Mouse (Mus musculus): ENCODE data around the gene Arrb2. TPM values are rescaled to one million over a fixed set of nuclear protein-coding genes. Genes with fewer than 3 reads are reported as not detected.
"Not testable (repeated sequence)": the region's sequence is repeated elsewhere in the genome, so short reads cannot be mapped to it uniquely, and the experiment has no call there.

The Arrb2 gene
- polyA plus RNA-seq, 1 experiment from 2014 or later = 10.7 TPM

DNA sequence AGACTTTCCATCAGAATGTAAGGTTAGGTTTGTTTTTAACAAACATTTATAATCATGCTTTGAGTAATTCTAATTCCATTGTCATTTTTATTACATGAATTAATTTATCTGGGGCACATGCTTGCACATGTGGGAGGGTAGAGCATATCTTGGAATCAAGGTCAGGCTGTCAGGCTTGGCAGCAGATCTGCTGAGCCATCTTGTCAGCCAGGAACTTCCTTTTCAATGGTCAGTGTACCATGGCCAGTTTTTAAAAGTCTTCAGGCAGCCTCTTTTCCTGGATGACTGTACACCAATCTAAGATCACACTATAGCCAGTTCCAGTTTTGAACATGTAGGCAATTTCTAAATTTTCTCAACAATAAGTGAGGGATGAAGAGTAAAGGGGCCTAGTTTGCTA lies 40.3 kb downstream of the Arrb2 start:
- no peak overlapping the region for H3K27ac ChIP-seq (ENCODE audit: low read length)

DNA sequence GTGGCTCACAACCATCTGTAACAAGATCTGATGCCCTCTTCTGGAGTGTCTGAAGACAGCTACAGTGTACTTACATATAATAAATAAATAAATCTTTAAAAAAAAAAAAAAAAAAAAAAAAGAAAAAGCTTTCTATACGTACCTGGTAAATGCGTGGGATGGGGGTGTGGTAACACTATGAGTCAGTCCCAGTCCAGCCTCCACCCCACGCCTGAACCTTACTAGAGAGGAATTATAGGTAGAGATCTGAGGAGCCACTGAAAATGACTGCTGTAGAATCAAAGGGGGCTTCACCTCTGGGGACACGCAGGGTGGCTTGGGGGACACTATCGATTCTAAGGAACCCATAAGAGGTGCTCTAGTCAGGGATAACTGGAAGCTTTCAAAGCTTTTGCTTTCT lies 40.9 kb downstream of the Arrb2 start:
- H3K4me2 ChIP-seq (ENCODE audit: low read depth, low read length); H3K27me3 ChIP-seq (replicated peaks; ENCODE audit: control insufficient read depth, insufficient read depth, low read length); ATAC-seq; H3K27ac ChIP-seq (ENCODE audit: low read length); H3K4me3 ChIP-seq (ENCODE audit: low read length); H3K36me3 ChIP-seq (ENCODE audit: control insufficient read depth, insufficient read depth, low read length); H3K9me3 ChIP-seq (ENCODE audit: control insufficient read depth, low read length); H3K9ac ChIP-seq (ENCODE audit: low read depth, low read length): not testable (repeated sequence)
- WGBS = 82% methylated on average over 5 of the region's 5 CpGs
- H3K4me1 ChIP-seq (ENCODE audit: control insufficient read depth, insufficient read depth, low read length) = peaks cover 18% of the 10 kb centered on the region

More for the DNA sequence above, 40.3 kb downstream of the Arrb2 start:
- H3K4me3 ChIP-seq (ENCODE audit: low read length) = no peak overlapping the region
- H3K27me3 ChIP-seq (replicated peaks; ENCODE audit: control insufficient read depth, insufficient read depth, low read length) = no peaks in the 10 kb centered on the region
- H3K9ac ChIP-seq (ENCODE audit: low read depth, low read length) = no peak overlapping the region
- H3K4me2 ChIP-seq (ENCODE audit: low read depth, low read length) = no peak overlapping the region
- no peaks in the 10 kb centered on the region for H3K9me3 ChIP-seq (ENCODE audit: control insufficient read depth, low read length)
- no peak for ATAC-seq
- no peaks in the 10 kb centered on the region for H3K36me3 ChIP-seq (ENCODE audit: control insufficient read depth, insufficient read depth, low read length)
- H3K4me1 ChIP-seq (ENCODE audit: control insufficient read depth, insufficient read depth, low read length) = peaks cover 18% of the 10 kb centered on the region

- no peak overlapping the region for H3K9ac ChIP-seq (ENCODE audit: low read depth, low read length)
- no peaks in the 10 kb centered on the region for H3K9me3 ChIP-seq (ENCODE audit: control insufficient read depth, low read length)
- H3K36me3 ChIP-seq (ENCODE audit: control insufficient read depth, insufficient read depth, low read length) = no peaks in the 10 kb centered on the region
- H3K4me1 ChIP-seq (ENCODE audit: control insufficient read depth, insufficient read depth, low read length) = peaks cover 12% of the 10 kb centered on the region
- 53% methylated on average over 12 of the region's 12 CpGs for WGBS
- peak overlapping the region; percentile 35; the same call in 1 of the 2 replicates for H3K4me2 ChIP-seq (ENCODE audit: low read depth, low read length)
- peak overlapping the region; percentile 78 for H3K27ac ChIP-seq (ENCODE audit: low read length)
- H3K27me3 ChIP-seq (replicated peaks; ENCODE audit: control insufficient read depth, insufficient read depth, low read length) = no peaks in the 10 kb centered on the region
- H3K4me3 ChIP-seq (ENCODE audit: low read length) = no peak overlapping the region
- ATAC-seq = peak; percentile 82
These were observed 42.6 kb downstream of the Arrb2 start for GRCm38 (mm10) chr11:70474872-70475534.

DNA sequence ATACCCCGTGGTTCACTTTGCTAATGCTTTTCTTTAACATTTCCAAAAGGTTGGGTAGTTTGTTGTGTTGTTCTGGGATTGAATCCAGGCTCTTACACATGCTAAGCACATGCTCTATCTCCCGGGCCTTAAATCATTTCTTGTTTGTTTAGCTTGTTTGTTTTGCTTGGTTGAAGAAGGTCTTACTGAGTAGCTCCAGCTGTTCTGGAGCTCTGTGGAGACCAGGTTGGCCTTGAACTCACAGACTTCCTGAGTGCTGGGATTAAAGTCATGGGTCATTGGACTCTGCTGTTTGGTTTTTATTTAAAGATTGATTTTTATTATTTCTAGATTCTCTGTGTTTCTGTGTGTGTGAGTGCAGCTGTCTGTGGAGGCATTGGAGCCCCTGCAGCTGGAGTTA lies 53.1 kb downstream of the Arrb2 start:
- Histone ChIP-seq H3K4me1 (ENCODE audit: control insufficient read depth, insufficient read depth, low read length) (no peaks in the 10 kb centered on the region), H3K9me3 (ENCODE audit: control insufficient read depth, low read length) (no peaks in the 10 kb centered on the region), H3K27ac (ENCODE audit: low read length) (no peak overlapping the region), H3K27me3 (replicated peaks; ENCODE audit: control insufficient read depth, insufficient read depth, low read length) (no peaks in the 10 kb centered on the region), H3K36me3 (ENCODE audit: control insufficient read depth, insufficient read depth, low read length) (no peaks in the 10 kb centered on the region), H3K4me2 (ENCODE audit: low read depth, low read length) (no peak overlapping the region), H3K9ac (ENCODE audit: low read depth, low read length) (no peak overlapping the region), H3K4me3 (ENCODE audit: low read length) (no peak overlapping the region)
- ATAC-seq = no peak
- WGBS = 42% methylated on average over 2 of the region's 2 CpGs

DNA sequence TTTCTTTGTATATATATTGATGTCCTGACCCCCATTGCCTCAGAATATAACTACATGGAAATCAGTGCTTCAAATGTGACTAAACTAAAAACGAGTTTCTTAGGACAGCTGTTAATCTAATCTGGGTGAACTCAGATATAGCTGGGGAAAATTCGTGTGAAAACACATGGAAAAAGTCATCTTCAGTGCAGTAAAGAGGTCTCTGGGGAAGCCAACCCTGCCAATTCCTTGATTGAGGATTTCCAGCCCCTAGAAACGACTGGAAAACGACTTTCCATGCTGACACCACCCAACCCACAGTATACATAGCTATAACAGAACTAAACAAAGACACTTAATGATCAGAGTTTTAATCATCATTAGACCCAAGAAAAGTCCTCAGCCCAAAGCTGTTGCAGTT lies 55.4 kb downstream of the Arrb2 start:
- no peak overlapping the region for H3K4me3 ChIP-seq (ENCODE audit: low read length)
- no peak overlapping the region for H3K27ac ChIP-seq (ENCODE audit: low read length)
- no peaks in the 10 kb centered on the region for H3K36me3 ChIP-seq (ENCODE audit: control insufficient read depth, insufficient read depth, low read length)
- H3K27me3 ChIP-seq (replicated peaks; ENCODE audit: control insufficient read depth, insufficient read depth, low read length) = no peaks in the 10 kb centered on the region
- no peak overlapping the region for H3K9ac ChIP-seq (ENCODE audit: low read depth, low read length)
- WGBS = 50% methylated on average over 4 of the region's 4 CpGs
- no peak for ATAC-seq
- no peaks in the 10 kb centered on the region for H3K9me3 ChIP-seq (ENCODE audit: control insufficient read depth, low read length)
- no peaks in the 10 kb centered on the region for H3K4me1 ChIP-seq (ENCODE audit: control insufficient read depth, insufficient read depth, low read length)
- no peak overlapping the region for H3K4me2 ChIP-seq (ENCODE audit: low read depth, low read length)

DNA sequence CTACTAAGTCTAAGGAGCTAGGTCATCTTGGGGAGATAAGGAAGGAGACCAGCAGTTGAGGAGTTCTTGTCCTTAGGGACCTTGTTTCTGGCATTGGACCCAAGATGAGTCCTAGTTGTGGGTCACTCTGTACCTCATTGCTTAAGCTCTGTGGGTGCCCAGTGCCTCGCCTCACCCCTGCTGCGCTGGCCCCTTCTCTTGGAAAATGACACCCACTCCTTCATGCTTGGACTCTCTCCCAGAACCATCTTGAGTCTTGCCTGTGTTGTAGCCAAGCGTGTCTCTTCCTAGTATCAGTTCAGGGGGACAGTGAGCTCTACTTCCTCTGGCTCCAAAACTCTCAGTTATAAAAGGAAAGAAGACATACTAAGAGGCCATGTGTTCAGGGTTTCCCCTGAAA lies 56.7 kb downstream of the Arrb2 start:
- H3K9ac ChIP-seq (ENCODE audit: low read depth, low read length) = no peak overlapping the region
- no peak overlapping the region for H3K27ac ChIP-seq (ENCODE audit: low read length)
- 86% methylated on average over 3 of the region's 3 CpGs for WGBS
- no peaks in the 10 kb centered on the region for H3K9me3 ChIP-seq (ENCODE audit: control insufficient read depth, low read length)
- H3K36me3 ChIP-seq (ENCODE audit: control insufficient read depth, insufficient read depth, low read length) = no peaks in the 10 kb centered on the region
- no peak overlapping the region for H3K4me2 ChIP-seq (ENCODE audit: low read depth, low read length)
- H3K4me1 ChIP-seq (ENCODE audit: control insufficient read depth, insufficient read depth, low read length) = no peaks in the 10 kb centered on the region
- H3K27me3 ChIP-seq (replicated peaks; ENCODE audit: control insufficient read depth, insufficient read depth, low read length) = no peaks in the 10 kb centered on the region
- H3K4me3 ChIP-seq (ENCODE audit: low read length) = no peak overlapping the region
- ATAC-seq = no peak

GRCm38 (mm10) chr11:70489684-70490083 lies 57.2 kb downstream of the Arrb2 start:
- H3K9me3 ChIP-seq (ENCODE audit: control insufficient read depth, low read length) = no peaks in the 10 kb centered on the region

More at GRCm38 (mm10) chr11:70489684-70490083, 57.2 kb downstream of the Arrb2 start:
- no peak overlapping the region for H3K4me2 ChIP-seq (ENCODE audit: low read depth, low read length)
- H3K27ac ChIP-seq (ENCODE audit: low read length) = no peak overlapping the region
- no peaks in the 10 kb centered on the region for H3K27me3 ChIP-seq (replicated peaks; ENCODE audit: control insufficient read depth, insufficient read depth, low read length)
- 89% methylated on average over 6 of the region's 6 CpGs for WGBS
- H3K4me3 ChIP-seq (ENCODE audit: low read length) = no peak overlapping the region
- no peak for ATAC-seq
- no peaks in the 10 kb centered on the region for H3K36me3 ChIP-seq (ENCODE audit: control insufficient read depth, insufficient read depth, low read length)
- H3K4me1 ChIP-seq (ENCODE audit: control insufficient read depth, insufficient read depth, low read length) = no peaks in the 10 kb centered on the region
- H3K9ac ChIP-seq (ENCODE audit: low read depth, low read length) = no peak overlapping the region

Small RNA genes lying within 50 kb of the gene (microRNA-seq; reads per million reads assigned to microRNA genes)
- not detected for gene Mir7115

Other genes with a start within 250 kb of the Arrb2 start
- gene Slc16a11, start 219.9 kb upstream of the Arrb2 start, polyA plus RNA-seq (2015; fragmentation: Nextera tagmentation; extraction: Ambion mirVana) = 2.7 TPM in 2 replicates
- gene Slc16a13, start 211.6 kb upstream of the Arrb2 start, polyA plus RNA-seq (2015; fragmentation: Nextera tagmentation; extraction: Ambion mirVana) = 15.9 and 18.0 TPM in 2 replicates
- 10.3 and 10.4 TPM in 2 replicates for gene Bcl6b, start 202.8 kb upstream of the Arrb2 start, polyA plus RNA-seq (2015; fragmentation: Nextera tagmentation; extraction: Ambion mirVana)
- gene 0610010K14Rik, start 194.7 kb upstream of the Arrb2 start, polyA plus RNA-seq (2015; fragmentation: Nextera tagmentation; extraction: Ambion mirVana) = 118 and 129 TPM in 2 replicates
- gene Gm21988, start 192.8 kb upstream of the Arrb2 start, polyA plus RNA-seq (2015; fragmentation: Nextera tagmentation; extraction: Ambion mirVana) = 9.9 and 10.7 TPM in 2 replicates
- 269 and 308 TPM in 2 replicates for gene Rnasek, start 192.8 kb upstream of the Arrb2 start, polyA plus RNA-seq (2015; fragmentation: Nextera tagmentation; extraction: Ambion mirVana)
- 1.5 and 1.8 TPM in 2 replicates for gene Alox12, start 177.3 kb upstream of the Arrb2 start, polyA plus RNA-seq (2015; fragmentation: Nextera tagmentation; extraction: Ambion mirVana)
- gene Alox12e, start 110.0 kb upstream of the Arrb2 start, polyA plus RNA-seq (2015; fragmentation: Nextera tagmentation; extraction: Ambion mirVana) = 0.13 TPM in 1 of 2 replicates, not detected in the other
- gene Alox15, start 80.6 kb upstream of the Arrb2 start, polyA plus RNA-seq (2015; fragmentation: Nextera tagmentation; extraction: Ambion mirVana) = 0.64 and 1.1 TPM in 2 replicates
- 29.1 and 31.5 TPM in 2 replicates for gene Pelp1, start 22.6 kb upstream of the Arrb2 start, polyA plus RNA-seq (2015; fragmentation: Nextera tagmentation; extraction: Ambion mirVana)
- 38.4 and 41.7 TPM in 2 replicates for gene Med11, start 19.3 kb downstream of the Arrb2 start, polyA plus RNA-seq (2015; fragmentation: Nextera tagmentation; extraction: Ambion mirVana)
- 1.1 and 1.2 TPM in 2 replicates for gene Zmynd15, start 26.8 kb downstream of the Arrb2 start, polyA plus RNA-seq (2015; fragmentation: Nextera tagmentation; extraction: Ambion mirVana)
- 10.9 and 11.9 TPM in 2 replicates for gene Cxcl16, start 27.3 kb downstream of the Arrb2 start, polyA plus RNA-seq (2015; fragmentation: Nextera tagmentation; extraction: Ambion mirVana)
- 253 and 283 TPM in 2 replicates for gene Tm4sf5, start 72.6 kb downstream of the Arrb2 start, polyA plus RNA-seq (2015; fragmentation: Nextera tagmentation; extraction: Ambion mirVana)
- 0.28 and 0.71 TPM in 2 replicates for gene Vmo1, start 82.0 kb downstream of the Arrb2 start, polyA plus RNA-seq (2015; fragmentation: Nextera tagmentation; extraction: Ambion mirVana)
- gene Gltpd2, start 86.6 kb downstream of the Arrb2 start, polyA plus RNA-seq (2015; fragmentation: Nextera tagmentation; extraction: Ambion mirVana) = 1.9 and 2.0 TPM in 2 replicates
- gene Psmb6, start 92.7 kb downstream of the Arrb2 start, polyA plus RNA-seq (2015; fragmentation: Nextera tagmentation; extraction: Ambion mirVana) = 626 and 669 TPM in 2 replicates
- gene Gm40193, start 100.3 kb downstream of the Arrb2 start, polyA plus RNA-seq (2015; fragmentation: Nextera tagmentation; extraction: Ambion mirVana) = not detected in 2 replicates
- 9.3 and 10.0 TPM in 2 replicates for gene Pld2, start 107.4 kb downstream of the Arrb2 start, polyA plus RNA-seq (2015; fragmentation: Nextera tagmentation; extraction: Ambion mirVana)
- gene Mink1, start 130.2 kb downstream of the Arrb2 start, polyA plus RNA-seq (2015; fragmentation: Nextera tagmentation; extraction: Ambion mirVana) = 9.3 and 10.6 TPM in 2 replicates
- gene 4930544D05Rik, start 183.2 kb downstream of the Arrb2 start, polyA plus RNA-seq (2015; fragmentation: Nextera tagmentation; extraction: Ambion mirVana) = not detected in 2 replicates
- gene Chrne, start 186.6 kb downstream of the Arrb2 start, polyA plus RNA-seq (2015; fragmentation: Nextera tagmentation; extraction: Ambion mirVana) = 0.17 TPM in 1 of 2 replicates, not detected in the other
- gene Gp1ba, start 206.5 kb downstream of the Arrb2 start, polyA plus RNA-seq (2015; fragmentation: Nextera tagmentation; extraction: Ambion mirVana) = 0.05 and 0.06 TPM in 2 replicates
- gene Rnf167, start 214.6 kb downstream of the Arrb2 start, polyA plus RNA-seq (2015; fragmentation: Nextera tagmentation; extraction: Ambion mirVana) = 121 and 123 TPM in 2 replicates
- gene Slc25a11, start 214.8 kb downstream of the Arrb2 start, polyA plus RNA-seq (2015; fragmentation: Nextera tagmentation; extraction: Ambion mirVana) = 215 and 216 TPM in 2 replicates
- 2,307 and 2,326 TPM in 2 replicates for gene Pfn1, start 222.0 kb downstream of the Arrb2 start, polyA plus RNA-seq (2015; fragmentation: Nextera tagmentation; extraction: Ambion mirVana)
- 12.8 and 13.5 TPM in 2 replicates for gene Eno3, start 224.6 kb downstream of the Arrb2 start, polyA plus RNA-seq (2015; fragmentation: Nextera tagmentation; extraction: Ambion mirVana)
- 132 and 159 TPM in 2 replicates for gene Spag7, start 236.8 kb downstream of the Arrb2 start, polyA plus RNA-seq (2015; fragmentation: Nextera tagmentation; extraction: Ambion mirVana)